Mouse (Mus musculus) heart, postnatal 0 days (tissue): ENCODE data around the gene Gm13691.

Experiments
- CTCF ChIP-seq: IDR thresholded peaks from 2 replicates; pipeline ENCODE4 v1.5.1; 2016; ENCODE audit warnings: antibody characterized with exemption, control low read depth, low read depth
- EP300 ChIP-seq: IDR thresholded peaks from 2 replicates; pipeline ENCODE4 v1.6.1; 2016; ENCODE audit warnings: antibody characterized with exemption, low read depth

DNA sequence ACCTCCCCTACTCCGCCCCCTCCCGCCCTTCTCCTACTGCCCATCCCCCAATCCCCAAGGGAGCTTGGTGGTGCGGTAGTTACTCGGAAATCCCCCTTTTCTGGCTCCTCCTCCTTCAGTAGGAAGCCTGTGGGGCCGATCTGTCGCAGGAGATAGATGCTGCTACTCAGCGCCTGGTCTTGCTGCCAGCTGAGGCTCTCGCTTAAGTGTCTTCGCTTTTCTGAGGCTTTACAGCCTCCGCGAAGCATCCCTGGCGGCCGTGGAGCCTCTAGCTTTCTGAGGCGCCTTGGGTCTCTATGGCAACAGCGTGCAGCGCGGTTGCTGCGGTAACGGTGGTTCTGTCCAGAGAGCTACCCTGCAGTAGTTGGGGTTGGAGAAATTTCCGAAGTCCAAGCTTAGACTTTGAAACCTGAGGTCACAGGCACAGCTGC lies 49.4 kb upstream of the Gm13691 start, which contains the start of gene Zswim2:
- TF ChIP-seq EP300 (no peak), CTCF (no peak)
